Mouse (Mus musculus): Measurements from ENCODE around the gene Map4k4. TPM values are rescaled to one million over a fixed set of nuclear protein-coding genes. Genes with fewer than 3 reads are reported as not detected.

The Map4k4 gene
- total and polyA plus RNA-seq, 2 experiments, result 7.2 to 10.7 TPM

DNA sequence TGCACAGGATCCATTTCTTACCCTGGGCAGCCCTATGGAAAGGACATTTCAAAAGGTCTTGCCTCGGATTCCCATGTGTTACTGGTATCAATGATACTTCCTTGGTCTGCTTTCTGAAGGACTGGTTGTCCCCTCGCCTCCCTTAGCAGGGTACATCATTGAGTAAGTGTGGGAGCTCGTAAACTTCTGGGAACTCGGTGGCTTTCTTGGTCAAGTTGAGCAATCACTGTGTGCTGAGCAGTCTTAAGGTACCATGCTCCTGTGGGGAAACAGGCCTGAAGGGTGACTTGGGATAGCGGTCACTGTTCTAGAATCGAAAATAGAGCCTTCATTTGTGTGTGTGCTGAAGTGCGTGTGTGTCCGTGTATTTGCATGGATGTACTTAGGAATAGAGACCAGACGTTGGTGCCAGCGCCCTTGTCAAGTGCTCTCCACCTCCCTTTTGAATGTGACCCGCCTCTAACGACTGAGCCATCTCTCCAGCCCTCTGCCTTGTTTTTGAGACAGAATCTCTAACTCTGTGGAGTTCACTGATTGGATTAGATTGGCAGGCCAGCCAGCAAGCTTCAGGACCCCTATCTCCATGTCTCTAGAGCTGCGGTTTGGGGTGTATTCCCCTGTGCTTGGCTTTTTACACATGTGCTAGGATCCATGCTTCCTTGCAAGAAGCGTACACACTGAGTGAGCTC is 129.7 kb downstream of the Map4k4 start:
- no peak for TF ChIP-seq POLR2A (IDR thresholded peaks at IDR 0.05; ENCODE audit: extremely low read depth, insufficient read depth, low read length)
- TF ChIP-seq CTCF (IDR thresholded peaks at IDR 0.05; ENCODE audit: low read depth, low read length), result no peak
- Histone ChIP-seq H3K36me3 (ENCODE audit: control insufficient read depth, insufficient read depth, low read length) (no peaks in the 10 kb centered on the region; the same call in 1 of the 2 replicates), H3K27ac (replicated peaks; ENCODE audit: insufficient read depth, low read depth, low read length) (no peak overlapping the region), H3K27me3 (ENCODE audit: control insufficient read depth, insufficient read depth, low read length) (no peaks in the 10 kb centered on the region), H3K9ac (ENCODE audit: low read depth, low read length) (no peak overlapping the region), H3K79me2 (ENCODE audit: control insufficient read depth, insufficient read depth, low read length) (no peaks in the 10 kb centered on the region), H3K4me3 (ENCODE audit: insufficient read depth, low read depth, low read length) (no peak overlapping the region), H3K4me1 (ENCODE audit: control insufficient read depth, insufficient read depth, low read length) (no peaks in the 10 kb centered on the region)
- 87% methylated on average over 14 of the region's 14 CpGs for WGBS
- no peak for DNase-seq (ENCODE audit: extremely low read depth, low read depth, low spot score)

DNA sequence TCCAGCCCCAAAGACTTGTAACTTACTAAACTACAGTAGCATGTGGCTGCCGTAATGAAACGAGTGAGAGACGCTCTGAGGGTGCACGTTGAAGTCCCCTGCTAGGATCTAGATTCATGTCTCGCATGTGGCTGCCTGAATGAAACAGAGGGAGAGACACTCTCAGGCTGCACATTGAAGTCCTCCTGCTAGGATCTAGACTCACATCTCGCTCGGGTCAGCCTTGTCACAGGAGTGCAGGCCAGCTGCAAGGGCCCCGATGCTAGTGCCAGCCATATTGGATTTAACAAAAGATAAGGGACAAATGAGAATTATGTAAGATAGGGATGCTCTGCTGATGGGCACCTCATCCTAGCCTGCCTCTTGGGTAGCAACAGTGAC is 130.3 kb downstream of the Map4k4 start:
- DNase-seq (ENCODE audit: extremely low read depth, low read depth, low spot score), result no peak
- Histone ChIP-seq H3K36me3 (ENCODE audit: control insufficient read depth, insufficient read depth, low read length) (no peaks in the 10 kb centered on the region), H3K27ac (replicated peaks; ENCODE audit: insufficient read depth, low read depth, low read length) (no peak overlapping the region), H3K27me3 (ENCODE audit: control insufficient read depth, insufficient read depth, low read length) (no peaks in the 10 kb centered on the region), H3K79me2 (ENCODE audit: control insufficient read depth, insufficient read depth, low read length) (no peaks in the 10 kb centered on the region), H3K9ac (ENCODE audit: low read depth, low read length) (no peak overlapping the region), H3K4me3 (ENCODE audit: insufficient read depth, low read depth, low read length) (no peak overlapping the region), H3K4me1 (ENCODE audit: control insufficient read depth, insufficient read depth, low read length) (no peaks in the 10 kb centered on the region)
- 91% methylated on average over 8 of the region's 8 CpGs for WGBS
- no peak for TF ChIP-seq CTCF (IDR thresholded peaks at IDR 0.05; ENCODE audit: low read depth, low read length)
- TF ChIP-seq POLR2A (IDR thresholded peaks at IDR 0.05; ENCODE audit: extremely low read depth, insufficient read depth, low read length), result no peak

DNA sequence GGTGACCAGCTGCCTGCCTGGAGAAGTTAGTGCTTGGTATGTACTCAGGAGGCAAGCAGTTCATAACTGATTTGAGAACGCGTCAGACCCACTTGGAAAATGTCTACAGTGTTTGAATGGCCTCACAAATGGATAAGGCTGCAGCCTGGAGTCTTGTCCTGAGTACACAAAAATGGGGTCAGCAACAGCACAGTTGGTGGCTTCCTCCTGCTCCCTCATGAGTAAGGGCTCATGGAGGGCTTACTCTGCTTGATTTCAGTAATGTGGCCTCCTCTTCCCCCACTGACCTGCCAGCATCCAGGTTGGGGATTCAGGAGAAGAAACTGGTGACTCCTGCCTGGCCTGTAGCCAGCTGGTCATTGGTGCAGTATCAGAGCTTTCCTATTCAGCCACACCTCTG is 130.9 kb downstream of the Map4k4 start:
- Histone ChIP-seq H3K27ac (replicated peaks; ENCODE audit: insufficient read depth, low read depth, low read length) (no peak overlapping the region), H3K9ac (ENCODE audit: low read depth, low read length) (no peak overlapping the region), H3K79me2 (ENCODE audit: control insufficient read depth, insufficient read depth, low read length) (no peaks in the 10 kb centered on the region), H3K4me1 (ENCODE audit: control insufficient read depth, insufficient read depth, low read length) (no peaks in the 10 kb centered on the region), H3K4me3 (ENCODE audit: insufficient read depth, low read depth, low read length) (no peak overlapping the region), H3K36me3 (ENCODE audit: control insufficient read depth, insufficient read depth, low read length) (no peaks in the 10 kb centered on the region), H3K27me3 (ENCODE audit: control insufficient read depth, insufficient read depth, low read length) (no peaks in the 10 kb centered on the region)
- TF ChIP-seq CTCF (IDR thresholded peaks at IDR 0.05; ENCODE audit: low read depth, low read length) (no peak), POLR2A (IDR thresholded peaks at IDR 0.05; ENCODE audit: extremely low read depth, insufficient read depth, low read length) (no peak)
- 79% methylated on average over 2 of the region's 2 CpGs for WGBS
- no peak for DNase-seq (ENCODE audit: extremely low read depth, low read depth, low spot score)

DNA sequence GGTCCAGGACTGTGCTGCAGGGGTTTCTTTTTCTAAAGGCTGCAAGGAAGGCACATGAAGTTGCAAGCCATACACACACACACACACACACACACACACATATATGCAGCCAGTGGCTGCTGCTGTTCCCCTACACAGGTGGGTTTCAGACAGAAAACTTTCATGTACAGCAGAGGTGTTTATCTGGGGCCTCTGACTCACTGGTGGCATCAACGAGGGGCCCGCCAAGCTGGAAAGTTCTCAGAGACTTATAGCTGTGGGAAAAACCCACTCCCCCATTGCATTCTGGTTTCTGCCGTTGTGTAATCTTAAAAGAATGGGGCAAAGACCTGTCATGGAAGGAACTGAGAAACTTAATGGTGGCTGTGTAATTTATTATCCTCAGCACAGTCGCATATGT is 132.6 kb downstream of the Map4k4 start:
- Histone ChIP-seq H3K4me3 (ENCODE audit: insufficient read depth, low read depth, low read length) (no peak overlapping the region), H3K79me2 (ENCODE audit: control insufficient read depth, insufficient read depth, low read length) (no peaks in the 10 kb centered on the region), H3K9ac (ENCODE audit: low read depth, low read length) (no peak overlapping the region), H3K4me1 (ENCODE audit: control insufficient read depth, insufficient read depth, low read length) (no peaks in the 10 kb centered on the region), H3K27me3 (ENCODE audit: control insufficient read depth, insufficient read depth, low read length) (no peaks in the 10 kb centered on the region), H3K36me3 (ENCODE audit: control insufficient read depth, insufficient read depth, low read length) (no peaks in the 10 kb centered on the region), H3K27ac (replicated peaks; ENCODE audit: insufficient read depth, low read depth, low read length) (no peak overlapping the region)
- no peak for DNase-seq (ENCODE audit: extremely low read depth, low read depth, low spot score)
- WGBS, result 84% methylated on average over 4 of the region's 4 CpGs
- TF ChIP-seq POLR2A (IDR thresholded peaks at IDR 0.05; ENCODE audit: extremely low read depth, insufficient read depth, low read length) (no peak), CTCF (IDR thresholded peaks at IDR 0.05; ENCODE audit: low read depth, low read length) (no peak)

DNA sequence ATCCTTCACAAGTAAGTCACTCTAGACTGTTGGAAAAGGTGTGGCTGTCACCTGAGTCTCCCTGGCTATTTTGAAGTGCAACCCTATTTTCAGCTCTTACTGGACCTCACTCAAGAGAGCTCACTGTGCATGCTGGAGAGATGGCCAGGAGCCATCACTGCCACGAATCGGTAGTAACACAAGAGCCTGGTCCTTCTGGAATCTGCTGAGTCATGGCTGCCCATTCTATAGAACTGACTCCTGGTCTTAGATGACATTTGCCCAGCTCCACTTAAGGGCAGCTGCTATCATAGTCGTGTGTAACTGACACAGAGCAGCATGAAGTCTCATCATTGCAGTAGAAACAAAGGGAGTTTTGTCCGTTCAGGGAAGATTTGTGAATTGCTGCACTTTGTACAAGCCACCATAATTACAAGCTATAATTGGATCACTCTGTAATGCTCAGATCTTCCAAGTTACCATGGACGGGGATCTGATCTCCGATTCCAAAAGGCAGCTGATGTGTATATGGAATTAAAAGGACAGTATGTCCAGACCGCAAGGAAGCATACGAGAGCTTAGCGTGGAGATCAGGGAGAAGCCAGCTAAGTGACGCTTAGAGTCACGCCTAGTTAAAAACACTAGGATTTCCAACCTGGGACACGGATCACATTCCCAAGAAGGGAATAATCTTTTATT is 133.2 kb downstream of the Map4k4 start:
- TF ChIP-seq CTCF (IDR thresholded peaks at IDR 0.05; ENCODE audit: low read depth, low read length) (no peak), POLR2A (IDR thresholded peaks at IDR 0.05; ENCODE audit: extremely low read depth, insufficient read depth, low read length) (no peak)
- 80% methylated on average over 12 of the region's 12 CpGs for WGBS

DNA sequence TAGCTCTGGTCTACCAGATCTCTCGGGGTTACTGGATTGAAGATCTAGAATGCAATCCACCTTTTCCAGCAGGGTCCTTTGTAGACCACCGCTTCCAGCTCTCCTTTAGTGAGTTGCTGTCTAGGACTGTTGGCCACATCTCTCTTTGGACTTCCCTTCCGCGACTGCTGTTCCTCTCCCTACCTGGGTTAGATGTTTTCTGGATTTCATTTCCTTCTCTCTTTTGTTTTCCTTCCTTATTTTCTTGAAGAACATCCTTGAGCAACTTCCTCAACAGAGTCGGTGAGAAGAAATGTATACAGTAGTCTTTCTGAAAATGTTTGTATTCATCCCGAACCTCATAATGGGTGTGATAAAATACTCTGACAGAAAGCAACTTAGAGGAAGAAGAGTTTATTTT is 137.1 kb downstream of the Map4k4 start:
- DNase-seq (ENCODE audit: extremely low read depth, low read depth, low spot score), result no peak
- WGBS, result 84% methylated on average over 6 of the region's 6 CpGs
- H3K36me3 ChIP-seq (ENCODE audit: control insufficient read depth, insufficient read depth, low read length), result no peaks in the 10 kb centered on the region

More for the DNA sequence above, 133.2 kb downstream of the Map4k4 start:
- Histone ChIP-seq H3K9ac (ENCODE audit: low read depth, low read length) (no peak overlapping the region), H3K79me2 (ENCODE audit: control insufficient read depth, insufficient read depth, low read length) (no peaks in the 10 kb centered on the region), H3K4me3 (ENCODE audit: insufficient read depth, low read depth, low read length) (no peak overlapping the region), H3K27me3 (ENCODE audit: control insufficient read depth, insufficient read depth, low read length) (no peaks in the 10 kb centered on the region), H3K27ac (replicated peaks; ENCODE audit: insufficient read depth, low read depth, low read length) (no peak overlapping the region), H3K4me1 (ENCODE audit: control insufficient read depth, insufficient read depth, low read length) (no peaks in the 10 kb centered on the region), H3K36me3 (ENCODE audit: control insufficient read depth, insufficient read depth, low read length) (no peaks in the 10 kb centered on the region)
- no peak for DNase-seq (ENCODE audit: extremely low read depth, low read depth, low spot score)

More for the DNA sequence above, 137.1 kb downstream of the Map4k4 start:
- TF ChIP-seq POLR2A (IDR thresholded peaks at IDR 0.05; ENCODE audit: extremely low read depth, insufficient read depth, low read length), result no peak
- TF ChIP-seq CTCF (IDR thresholded peaks at IDR 0.05; ENCODE audit: low read depth, low read length), result no peak
- H3K27ac ChIP-seq (replicated peaks; ENCODE audit: insufficient read depth, low read depth, low read length), result no peak overlapping the region
- H3K9ac ChIP-seq (ENCODE audit: low read depth, low read length), result no peak overlapping the region
- H3K4me3 ChIP-seq (ENCODE audit: insufficient read depth, low read depth, low read length), result no peak overlapping the region
- no peaks in the 10 kb centered on the region for H3K79me2 ChIP-seq (ENCODE audit: control insufficient read depth, insufficient read depth, low read length)
- no peaks in the 10 kb centered on the region for H3K4me1 ChIP-seq (ENCODE audit: control insufficient read depth, insufficient read depth, low read length)
- H3K27me3 ChIP-seq (ENCODE audit: control insufficient read depth, insufficient read depth, low read length), result no peaks in the 10 kb centered on the region
